Mouse (Mus musculus): Measurements from ENCODE around the gene Ccl1.

DNA sequence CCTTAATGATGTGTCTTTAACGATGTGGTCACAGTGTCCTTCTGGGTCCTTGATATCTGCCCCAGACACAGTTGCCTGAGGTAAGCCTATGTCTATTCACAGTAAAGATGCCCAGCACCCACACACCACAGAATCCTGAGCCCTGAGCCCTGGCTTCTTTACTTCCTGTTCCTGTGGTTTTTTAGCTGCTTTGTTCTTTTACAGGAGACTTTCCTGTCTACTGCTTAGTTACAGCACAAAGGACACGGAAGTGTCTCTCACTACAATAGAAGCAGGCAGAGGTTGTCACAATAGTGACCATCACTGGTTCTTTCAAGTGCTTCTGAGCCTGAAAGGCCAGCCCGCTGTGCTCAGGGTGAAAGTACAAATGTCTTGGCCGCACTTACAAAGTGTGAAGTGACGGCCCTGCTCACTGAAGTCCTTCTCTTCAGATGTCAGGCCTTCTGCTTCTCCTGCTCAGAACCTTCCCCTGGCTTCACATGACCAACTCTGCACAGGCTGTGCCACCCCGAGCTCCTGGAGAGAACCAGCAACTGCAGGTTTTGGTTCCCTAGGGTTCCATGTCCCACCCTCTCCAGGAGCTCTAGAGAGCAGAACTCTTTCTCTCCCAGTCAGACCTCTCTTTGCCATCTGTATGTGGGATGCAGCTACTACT, 122.1 kb downstream of the Ccl1 start:
- TF ChIP-seq CTCF (IDR thresholded peaks at IDR 0.05; ENCODE audit: borderline replicate concordance, insufficient read depth, low read length) (no peak), POLR2A (IDR thresholded peaks at IDR 0.05; ENCODE audit: low read depth, low read length) (no peak)
